Mouse (Mus musculus): Measurements from ENCODE around the gene Kcng1. TPM values are rescaled to one million over a fixed set of nuclear protein-coding genes. Genes with fewer than 3 reads are reported as not detected.

The Kcng1 gene
- total and polyA plus RNA-seq, 3 experiments = 0.16 TPM; not detected in 2

GRCm38 (mm10) chr2:168311006-168311405 lies 29.5 kb upstream of the Kcng1 start:
- Histone ChIP-seq H3K27me3 (replicated peaks) (peaks cover 51% of the 10 kb centered on the region), H3K79me2 (replicated peaks; ENCODE audit: control insufficient read depth, extremely low read depth, insufficient read depth, poor library complexity, severe bottlenecking) (no peaks in the 10 kb centered on the region), H3K36me3 (replicated peaks in 1 of 2; ENCODE audit: control insufficient read depth in 1 of 2, insufficient read depth in 1 of 2, low read length in 1 of 2) (no peaks in the 10 kb centered on the region), H3K9me3 (replicated peaks; ENCODE audit: low read length) (no peaks in the 10 kb centered on the region), H3K4me2 (ENCODE audit: insufficient read depth, low read depth, poor library complexity, severe bottlenecking) (no peak overlapping the region), H3K4me3 (replicated peaks in 1 of 3; ENCODE audit: low read depth in 2 of 3, low read length in 2 of 3, poor library complexity in 1 of 3) (no peak overlapping the region), H3K27ac (ENCODE audit: insufficient read depth, low read depth) (no peak overlapping the region), H3K4me1 (ENCODE audit: control insufficient read depth in 1 of 2, insufficient read depth in 2 of 2) (no peaks in the 10 kb centered on the region; a peak in 1 of 4 replicates), H3K9ac (ENCODE audit: insufficient read depth, low read depth) (no peak overlapping the region)
- in situ Hi-C loops (cut with MboI; ENCODE audit: low pct_ligation_motif_present, low pct_unique_long_range_greater_than_20kb, low sequenced_read_pairs) (no loop called here), dilution Hi-C loops (cut with MboI; ENCODE audit: extremely low pct_ligation_motif_present, extremely low pct_unique_long_range_greater_than_20kb, low sequenced_read_pairs) (no loop called here)
- no peak for DNase-seq (ENCODE audit: extremely low read depth)
- no peak for TF ChIP-seq NELFE (IDR thresholded peaks at IDR 0.05; ENCODE audit: low read depth, low read length)
- no peak for TF ChIP-seq ZNF384 (IDR thresholded peaks at IDR 0.05; ENCODE audit: low read depth, low read length)
- no peak for TF ChIP-seq EP300 (IDR thresholded peaks at IDR 0.05; ENCODE audit: low read length)
- no peak for TF ChIP-seq ELF1 (IDR thresholded peaks at IDR 0.05; ENCODE audit: low read depth, low read length)
- TF ChIP-seq CHD2 (IDR thresholded peaks at IDR 0.05; ENCODE audit: low read length) = no peak
- TF ChIP-seq CHD1 (IDR thresholded peaks at IDR 0.05; ENCODE audit: low read depth, low read length) = no peak
- TF ChIP-seq E2F4 (IDR thresholded peaks at IDR 0.05; ENCODE audit: insufficient replicate concordance, low read depth, low read length) = no peak
- no peak for TF ChIP-seq HCFC1 (IDR thresholded peaks at IDR 0.05; ENCODE audit: low read depth, low read length)
- no peak for TF ChIP-seq SMC3 (IDR thresholded peaks at IDR 0.05; ENCODE audit: low read depth, low read length)
- no peak for TF ChIP-seq MAFK (IDR thresholded peaks at IDR 0.05; ENCODE audit: insufficient replicate concordance, low read length)
- TF ChIP-seq ZC3H11A (IDR thresholded peaks at IDR 0.05; ENCODE audit: low read depth, low read length) = no peak
- no peak for TF ChIP-seq ZKSCAN1 (IDR thresholded peaks at IDR 0.05; ENCODE audit: borderline replicate concordance, low read depth, low read length)
- no peak for TF ChIP-seq CTCF (conservative IDR thresholded peaks at IDR 0.05 in 1 of 2, IDR thresholded peaks at IDR 0.05 in 1 of 2; ENCODE audit: low read depth in 2 of 2, low read length in 2 of 2)
- TF ChIP-seq IRF4 (IDR thresholded peaks at IDR 0.05; ENCODE audit: low read depth, low read length) = no peak
- no peak for TF ChIP-seq UBTF (IDR thresholded peaks at IDR 0.05; ENCODE audit: low read depth, low read length)

GRCm38 (mm10) chr2:168308916-168309315 lies 27.4 kb upstream of the Kcng1 start:
- H3K4me3 ChIP-seq (replicated peaks in 1 of 3; ENCODE audit: low read depth in 2 of 3, low read length in 2 of 3, poor library complexity in 1 of 3) = no peak overlapping the region
- in situ Hi-C loops (cut with MboI; ENCODE audit: low pct_ligation_motif_present, low pct_unique_long_range_greater_than_20kb, low sequenced_read_pairs) (no loop called here), dilution Hi-C loops (cut with MboI; ENCODE audit: extremely low pct_ligation_motif_present, extremely low pct_unique_long_range_greater_than_20kb, low sequenced_read_pairs) (no loop called here)

More at GRCm38 (mm10) chr2:168308916-168309315, 27.4 kb upstream of the Kcng1 start:
- H3K27ac ChIP-seq (ENCODE audit: insufficient read depth, low read depth) = no peak overlapping the region
- H3K79me2 ChIP-seq (replicated peaks; ENCODE audit: control insufficient read depth, extremely low read depth, insufficient read depth, poor library complexity, severe bottlenecking) = no peaks in the 10 kb centered on the region
- TF ChIP-seq TBP (conservative IDR thresholded peaks at IDR 0.05; ENCODE audit: low read depth, low read length) (no peak), PAX5 (IDR thresholded peaks at IDR 0.05; ENCODE audit: low read length) (no peak), UBTF (IDR thresholded peaks at IDR 0.05; ENCODE audit: low read depth, low read length) (no peak), KAT2A (IDR thresholded peaks at IDR 0.05; ENCODE audit: insufficient replicate concordance, low read length) (no peak), SMC3 (IDR thresholded peaks at IDR 0.05; ENCODE audit: low read depth, low read length) (no peak), NRF1 (IDR thresholded peaks at IDR 0.05; ENCODE audit: low read depth, low read length) (no peak), USF2 (conservative IDR thresholded peaks at IDR 0.05; ENCODE audit: low read depth, low read length) (no peak), CHD1 (IDR thresholded peaks at IDR 0.05; ENCODE audit: low read depth, low read length) (no peak), MEF2A (IDR thresholded peaks at IDR 0.05; ENCODE audit: borderline replicate concordance, low read depth, low read length) (no peak), USF1 (IDR thresholded peaks at IDR 0.05; ENCODE audit: low read depth, low read length) (no peak), BHLHE40 (IDR thresholded peaks at IDR 0.05; ENCODE audit: low read depth, low read length) (no peak), ETS1 (conservative IDR thresholded peaks at IDR 0.05; ENCODE audit: low read depth, low read length) (no peak), ZKSCAN1 (IDR thresholded peaks at IDR 0.05; ENCODE audit: borderline replicate concordance, low read depth, low read length) (no peak), EP300 (IDR thresholded peaks at IDR 0.05; ENCODE audit: low read length) (no peak), TCF12 (IDR thresholded peaks at IDR 0.05; ENCODE audit: low read depth, low read length) (no peak), IRF4 (IDR thresholded peaks at IDR 0.05; ENCODE audit: low read depth, low read length) (no peak), MXI1 (IDR thresholded peaks at IDR 0.05; ENCODE audit: low read depth, low read length) (no peak), JUND (conservative IDR thresholded peaks at IDR 0.05; ENCODE audit: low read depth, low read length) (no peak), ZC3H11A (IDR thresholded peaks at IDR 0.05; ENCODE audit: low read depth, low read length) (no peak)
- no peak overlapping the region for H3K4me2 ChIP-seq (ENCODE audit: insufficient read depth, low read depth, poor library complexity, severe bottlenecking)
- no peak overlapping the region for H3K9ac ChIP-seq (ENCODE audit: insufficient read depth, low read depth)
- H3K36me3 ChIP-seq (replicated peaks in 1 of 2; ENCODE audit: control insufficient read depth in 1 of 2, insufficient read depth in 1 of 2, low read length in 1 of 2) = no peaks in the 10 kb centered on the region
- DNase-seq (ENCODE audit: extremely low read depth) = no peak
- H3K27me3 ChIP-seq (replicated peaks) = peaks cover 46% of the 10 kb centered on the region
- H3K4me1 ChIP-seq (ENCODE audit: control insufficient read depth in 1 of 2, insufficient read depth in 2 of 2) = no peaks in the 10 kb centered on the region
- H3K9me3 ChIP-seq (replicated peaks; ENCODE audit: low read length) = no peaks in the 10 kb centered on the region

All from CH12.LX (cell line).